Mouse (Mus musculus) forebrain, embryonic 12.5 days (tissue): Measurements from ENCODE around the gene Gm47959. TPM values are rescaled to one million over a fixed set of nuclear protein-coding genes. Genes with fewer than 3 reads are reported as not detected.
"Not testable (repeated sequence)": the region's sequence is repeated elsewhere in the genome, so short reads cannot be mapped to it uniquely, and the experiment has no call there.

Experiments
- ATAC-seq: fragments of 200-750 bp; cut with Nextera tagmentation; 2 replicates; pipeline ENCODE4 v1.8.0; 2017; ENCODE audit warnings: moderate TSS enrichment; ENCODE audit not compliant: low FRiP score
- H3K27ac ChIP-seq: fragments of 300-500 bp; sonication (generic); 2 replicates; pipeline ENCODE4 v1.5.1; 2016; ENCODE audit warnings: mild to moderate bottlenecking
- H3K27me3 ChIP-seq: fragments of 300-500 bp; sonication (generic); 2 replicates; pipeline ENCODE4 v1.6.1; 2016; ENCODE audit warnings: mild to moderate bottlenecking
- H3K36me3 ChIP-seq: fragments of 300-500 bp; sonication (generic); replicated peaks from 2 replicates; pipeline ENCODE4 v1.6.1; 2016; ENCODE audit warnings: mild to moderate bottlenecking
- H3K4me1 ChIP-seq: fragments of 300-500 bp; sonication (generic); 2 replicates; pipeline ENCODE4 v1.6.1; 2016
- H3K4me2 ChIP-seq: fragments of 300-500 bp; sonication (generic); 2 replicates; pipeline ENCODE4 v1.6.1; 2016; ENCODE audit warnings: mild to moderate bottlenecking, moderate library complexity
- H3K4me3 ChIP-seq: fragments of 300-500 bp; sonication (generic); replicated peaks from 2 replicates; pipeline ENCODE4 v1.5.1; 2016; ENCODE audit warnings: mild to moderate bottlenecking
- H3K9ac ChIP-seq: fragments of 300-500 bp; sonication (generic); 2 replicates; pipeline ENCODE4 v1.6.1; 2016; ENCODE audit warnings: mild to moderate bottlenecking
- H3K9me3 ChIP-seq: fragments of 300-500 bp; sonication (generic); 2 replicates; pipeline ENCODE4 v1.6.1; 2016
- WGBS: fragments of 180-500 bp; shearing (Covaris S2); methylation state at CpG from one replicate; pipeline ENCODE4 v1.1.7; 2016; 5-methylcytosine and 5-hydroxymethylcytosine counted together
- polyA plus RNA-seq: library from polyadenylated mRNA; unstranded; fragments of >200 nt; fragmentation: Nextera tagmentation; extraction: Ambion mirVana; gene quantifications from 2 replicates; pipeline ENCODE4 v1.2.1, GENCODE M21; 2016

Gm47959 gene
- polyA plus RNA-seq = not detected in 2 replicates

DNA sequence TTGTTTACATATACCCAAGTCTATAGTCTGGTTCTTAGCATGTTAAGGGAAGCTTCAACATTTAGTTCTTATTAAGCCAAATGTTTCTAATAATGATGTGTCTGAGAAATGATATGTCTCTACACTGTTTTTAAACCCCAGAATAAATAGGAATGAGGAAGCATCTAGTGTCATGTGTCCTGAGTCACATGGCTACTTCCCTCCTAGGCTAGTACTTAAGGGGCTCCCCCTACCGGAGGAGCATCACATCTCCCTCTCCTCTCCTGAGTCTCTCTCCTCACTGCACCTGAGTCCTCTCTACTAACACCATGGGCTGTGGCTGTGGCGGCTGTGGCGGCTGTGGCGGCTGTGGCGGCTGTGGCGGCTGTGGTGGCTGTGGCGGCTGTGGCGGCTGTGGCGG is at the start of gene Gm47959:
Gene Gm47959 (plus strand): TSS at position 243 of the 400 bp plus-strand sequence.
- not testable (repeated sequence) for H3K4me3 ChIP-seq, H3K9ac ChIP-seq, ATAC-seq, H3K27me3 ChIP-seq, H3K27ac ChIP-seq, H3K4me1 ChIP-seq, H3K9me3 ChIP-seq, H3K4me2 ChIP-seq, H3K36me3 ChIP-seq
- 97% methylated on average over 9 of the region's 9 CpGs for whole genome bisulfite sequencing

DNA sequence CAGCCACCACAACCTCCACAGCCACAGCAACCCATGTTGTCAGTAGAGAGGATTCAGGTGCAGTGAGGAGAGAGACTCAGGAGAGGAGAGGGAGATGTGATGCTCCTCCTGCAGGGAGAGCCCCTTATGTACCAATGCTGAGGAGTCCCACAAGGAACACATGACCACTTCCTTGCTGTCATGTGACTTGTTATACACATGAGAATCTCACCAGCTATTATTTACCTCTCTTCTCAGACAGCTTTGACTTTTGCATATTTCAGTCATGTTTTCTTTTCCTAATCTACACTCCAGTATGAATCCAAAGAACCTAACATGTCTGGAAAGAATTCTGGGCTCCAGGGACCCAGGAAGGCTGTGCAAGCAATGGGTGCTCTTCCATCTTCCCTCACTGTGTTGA is 44.4 kb upstream of the Gm47959 start, which contains the start of gene Gm7544:
Gene Gm7544 (minus strand): TSS at position 101 of the 400 bp plus-strand sequence.
- not testable (repeated sequence) for H3K4me1 ChIP-seq, H3K4me3 ChIP-seq, H3K27ac ChIP-seq, H3K27me3 ChIP-seq, H3K9ac ChIP-seq, ATAC-seq, H3K4me2 ChIP-seq, H3K9me3 ChIP-seq, H3K36me3 ChIP-seq

DNA sequence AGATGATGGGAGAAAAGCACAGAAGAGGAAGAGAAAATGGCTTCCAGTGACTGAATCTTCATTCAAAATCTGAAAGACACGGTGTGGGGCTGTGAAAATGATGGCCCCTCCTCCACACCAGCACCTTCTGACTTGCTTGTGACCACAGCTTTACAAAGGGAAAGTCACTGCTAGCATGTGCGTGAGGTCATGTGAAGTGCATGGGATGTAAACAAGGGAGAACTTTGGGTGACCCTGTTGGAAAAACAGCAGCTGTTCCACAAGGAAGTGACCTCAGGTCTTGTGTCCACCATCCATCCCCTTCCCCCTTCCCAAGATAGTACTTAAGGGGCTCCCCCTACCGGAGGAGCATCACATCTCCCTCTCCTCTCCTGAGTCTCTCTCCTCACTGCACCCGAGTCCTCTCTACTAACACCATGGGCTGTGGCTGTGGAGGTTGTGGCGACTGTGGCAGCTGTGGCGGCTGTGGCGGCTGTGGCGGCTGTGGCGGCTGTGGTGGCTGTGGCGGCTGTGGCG is 40.4 kb upstream of the Gm47959 start, which contains the start of gene Gm47955:
Gene Gm47955 (plus strand): TSS at position 417 of the 516 bp plus-strand sequence.
- Histone ChIP-seq H3K27me3 (no peaks in the 10 kb centered on the region), H3K4me2 (no peak within 1 kb of the TSS), H3K27ac (no peak within 1 kb of the TSS), H3K4me3 (no peak within 1 kb of the TSS), H3K9me3 (no peaks in the 10 kb centered on the region), H3K9ac (no peak within 1 kb of the TSS), H3K4me1 (no peaks in the 10 kb centered on the region), H3K36me3 (no peaks in the 10 kb centered on the region)
- ATAC-seq = no peak
- 92% methylated on average over 11 of the region's 11 CpGs for WGBS

DNA sequence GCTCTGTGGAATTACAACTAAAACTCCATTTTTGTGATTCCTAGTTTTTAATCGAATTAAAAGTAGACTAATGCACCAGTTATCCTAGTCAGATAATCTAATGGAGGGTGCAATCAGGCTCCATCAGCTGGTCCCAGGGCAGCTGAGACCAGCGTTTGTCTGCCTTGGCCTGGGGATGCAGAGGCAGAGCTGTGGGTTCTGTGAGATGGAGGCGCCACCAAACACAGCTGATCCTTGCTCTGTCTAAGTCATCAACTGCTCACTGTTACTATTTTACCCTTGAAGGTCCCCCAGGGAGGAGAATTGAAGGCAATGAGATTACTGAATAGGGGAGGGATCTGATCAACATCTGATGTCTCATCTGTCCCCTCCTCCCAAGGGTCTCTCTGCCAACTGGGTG is 33.9 kb upstream of the Gm47959 start:
- ATAC-seq = no peak
- Histone ChIP-seq H3K27me3 (no peaks in the 10 kb centered on the region), H3K9ac (no peak overlapping the region), H3K36me3 (no peaks in the 10 kb centered on the region), H3K4me2 (no peak overlapping the region), H3K4me1 (no peaks in the 10 kb centered on the region), H3K27ac (no peak overlapping the region), H3K4me3 (no peak overlapping the region), H3K9me3 (no peaks in the 10 kb centered on the region)
- 79% methylated on average over 3 of the region's 3 CpGs for WGBS

DNA sequence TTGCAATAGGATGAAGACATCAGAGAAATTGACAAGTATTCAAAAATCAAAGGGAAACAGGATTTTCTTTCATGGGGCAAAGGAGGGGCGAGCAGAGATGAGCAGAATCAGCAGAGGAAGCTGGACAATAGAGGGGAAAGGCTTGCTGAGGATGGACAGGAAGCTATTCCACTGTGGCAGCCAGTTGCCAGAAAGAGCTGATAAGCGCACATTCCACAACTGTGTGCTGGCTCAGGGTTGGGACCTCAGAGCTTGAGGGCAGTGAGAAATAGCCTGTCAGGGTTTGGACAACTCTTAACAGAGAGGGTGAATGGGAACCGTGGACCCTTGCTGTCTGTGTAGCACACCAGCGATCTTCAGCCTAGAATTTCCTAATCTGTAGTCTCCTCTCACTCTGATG is 28.3 kb upstream of the Gm47959 start:
- no peak for ATAC-seq
- H3K4me3 ChIP-seq = no peak overlapping the region
- 69% methylated on average over 4 of the region's 4 CpGs for WGBS
- no peaks in the 10 kb centered on the region for H3K9me3 ChIP-seq
- no peaks in the 10 kb centered on the region for H3K27me3 ChIP-seq
- no peak overlapping the region for H3K9ac ChIP-seq
- no peak overlapping the region for H3K4me2 ChIP-seq
- no peaks in the 10 kb centered on the region for H3K4me1 ChIP-seq
- no peaks in the 10 kb centered on the region for H3K36me3 ChIP-seq
- H3K27ac ChIP-seq = no peak overlapping the region

DNA sequence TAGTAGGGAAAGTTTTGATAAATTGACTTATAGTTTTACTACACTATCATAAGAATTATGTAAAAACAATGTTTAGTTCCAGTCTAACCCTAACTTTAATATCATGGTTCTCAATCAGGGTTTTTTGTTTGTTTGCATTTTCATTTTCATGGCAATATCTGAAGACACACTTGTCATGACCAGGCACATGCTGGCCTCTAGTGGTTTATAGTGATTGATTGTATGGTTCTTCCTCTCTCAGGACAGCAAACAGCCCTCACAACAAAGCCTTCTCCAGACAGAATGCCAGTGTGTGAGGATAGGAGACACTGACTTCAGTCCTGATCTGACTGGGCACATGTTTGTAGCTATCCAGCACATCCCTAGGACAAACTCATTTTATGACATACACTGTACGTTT is 27.1 kb upstream of the Gm47959 start:
- Histone ChIP-seq H3K36me3 (no peaks in the 10 kb centered on the region), H3K27me3 (no peaks in the 10 kb centered on the region), H3K9me3 (no peaks in the 10 kb centered on the region), H3K4me1 (no peaks in the 10 kb centered on the region), H3K27ac (no peak overlapping the region), H3K9ac (no peak overlapping the region), H3K4me2 (no peak overlapping the region), H3K4me3 (no peak overlapping the region)
- WGBS = 94% methylated on average over 1 of the region's 1 CpGs
- ATAC-seq = no peak

DNA sequence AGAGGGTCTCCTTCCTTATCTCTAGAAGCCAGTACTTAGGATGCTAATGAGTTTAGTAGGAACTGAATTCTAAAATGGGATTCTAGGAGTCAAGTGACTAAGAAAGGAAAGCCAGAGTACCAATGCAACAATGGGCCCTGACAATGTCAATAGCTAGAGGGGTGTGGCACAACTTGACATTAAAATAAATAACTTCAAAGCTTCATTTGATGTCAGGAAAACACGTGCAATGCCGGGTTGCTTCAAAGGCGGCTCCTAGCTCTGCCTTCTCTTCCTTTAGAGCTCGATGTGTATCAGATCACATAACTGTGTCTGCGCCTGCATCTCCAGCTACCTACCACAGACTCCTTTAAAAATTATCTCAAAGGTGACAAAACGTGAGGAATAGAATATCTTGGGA is 26.4 kb upstream of the Gm47959 start:
- no peaks in the 10 kb centered on the region for H3K36me3 ChIP-seq
- no peak overlapping the region for H3K27ac ChIP-seq
- H3K4me1 ChIP-seq = no peaks in the 10 kb centered on the region
- H3K9ac ChIP-seq = no peak overlapping the region
- H3K9me3 ChIP-seq = no peaks in the 10 kb centered on the region
- 83% methylated on average over 6 of the region's 6 CpGs for WGBS
- no peaks in the 10 kb centered on the region for H3K27me3 ChIP-seq
- H3K4me2 ChIP-seq = no peak overlapping the region
- no peak overlapping the region for H3K4me3 ChIP-seq
- no peak for ATAC-seq

DNA sequence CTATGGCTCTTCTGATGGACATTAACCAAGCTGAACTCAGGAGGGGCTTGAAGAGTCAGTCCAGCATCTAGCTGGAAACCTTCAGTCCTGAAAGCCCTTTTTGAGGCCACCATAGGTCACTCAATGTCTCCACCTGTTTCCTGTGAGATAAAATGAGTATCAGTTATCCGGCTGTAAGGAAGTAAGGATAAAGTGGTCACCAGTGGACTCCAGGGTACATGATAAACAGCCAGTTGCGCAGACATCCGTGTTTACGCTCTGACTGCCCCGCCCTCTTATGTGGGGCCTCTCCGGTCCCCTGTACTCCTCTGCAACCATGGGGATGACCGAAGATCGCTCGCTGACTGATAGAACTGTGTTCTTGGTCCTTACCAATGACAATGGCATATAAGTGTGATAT is 26.0 kb upstream of the Gm47959 start:
- no peaks in the 10 kb centered on the region for H3K9me3 ChIP-seq
- WGBS = 90% methylated on average over 9 of the region's 9 CpGs
- no peak overlapping the region for H3K9ac ChIP-seq
- no peak overlapping the region for H3K4me2 ChIP-seq
- H3K27me3 ChIP-seq = no peaks in the 10 kb centered on the region
- H3K27ac ChIP-seq = no peak overlapping the region
- no peak overlapping the region for H3K4me3 ChIP-seq
- ATAC-seq = no peak
- no peaks in the 10 kb centered on the region for H3K36me3 ChIP-seq
- no peaks in the 10 kb centered on the region for H3K4me1 ChIP-seq

DNA sequence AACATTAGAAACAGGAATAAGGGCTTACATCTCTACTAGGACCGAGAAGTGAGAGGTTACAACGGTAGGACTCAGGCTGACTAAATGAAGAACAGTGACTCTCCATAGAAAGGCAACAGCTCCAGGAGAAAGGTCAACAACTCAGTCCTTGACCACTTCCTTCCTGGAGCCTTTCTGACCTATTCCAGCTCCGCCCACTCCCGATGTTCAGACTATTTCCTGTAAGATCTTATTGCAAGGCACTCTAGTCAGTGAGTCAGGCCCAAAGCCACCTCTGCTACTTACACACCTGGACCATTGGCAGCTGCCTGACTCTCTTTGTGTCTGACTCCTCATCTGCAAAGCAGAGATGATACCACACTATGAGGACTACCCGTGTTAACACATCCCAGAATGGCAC is 24.6 kb upstream of the Gm47959 start:
- no peaks in the 10 kb centered on the region for H3K27me3 ChIP-seq
- H3K4me1 ChIP-seq = no peaks in the 10 kb centered on the region
- H3K4me3 ChIP-seq = no peak overlapping the region
- H3K4me2 ChIP-seq = no peak overlapping the region
- ATAC-seq = no peak
- no peaks in the 10 kb centered on the region for H3K36me3 ChIP-seq
- no peak overlapping the region for H3K27ac ChIP-seq
- 83% methylated on average over 5 of the region's 5 CpGs for WGBS
- no peak overlapping the region for H3K9ac ChIP-seq
- no peaks in the 10 kb centered on the region for H3K9me3 ChIP-seq

DNA sequence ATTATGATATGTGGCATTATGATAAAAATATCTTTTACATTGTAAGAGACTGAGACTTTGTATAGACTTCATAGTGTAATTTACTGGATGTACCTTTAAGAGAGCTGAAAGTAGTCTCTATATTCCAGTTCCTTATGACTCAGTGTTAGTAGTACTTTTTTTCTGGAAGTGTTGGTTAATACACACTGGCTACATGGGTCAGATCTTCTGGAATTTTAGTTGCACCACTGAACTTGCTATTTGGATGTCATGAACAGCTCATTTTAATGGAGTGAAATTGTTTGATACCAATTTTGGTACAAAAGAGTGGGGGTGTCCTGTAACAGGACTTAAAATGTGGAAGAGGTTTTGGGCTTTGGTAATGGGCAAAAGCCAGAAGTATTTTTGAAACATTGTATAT is 22.5 kb upstream of the Gm47959 start:
- H3K9ac ChIP-seq = no peak overlapping the region
- H3K27ac ChIP-seq = no peak overlapping the region
- H3K36me3 ChIP-seq = no peaks in the 10 kb centered on the region
- no peak overlapping the region for H3K4me3 ChIP-seq
- H3K9me3 ChIP-seq = no peaks in the 10 kb centered on the region
- no peaks in the 10 kb centered on the region for H3K27me3 ChIP-seq
- no peaks in the 10 kb centered on the region for H3K4me1 ChIP-seq
- ATAC-seq = no peak
- H3K4me2 ChIP-seq = no peak overlapping the region

DNA sequence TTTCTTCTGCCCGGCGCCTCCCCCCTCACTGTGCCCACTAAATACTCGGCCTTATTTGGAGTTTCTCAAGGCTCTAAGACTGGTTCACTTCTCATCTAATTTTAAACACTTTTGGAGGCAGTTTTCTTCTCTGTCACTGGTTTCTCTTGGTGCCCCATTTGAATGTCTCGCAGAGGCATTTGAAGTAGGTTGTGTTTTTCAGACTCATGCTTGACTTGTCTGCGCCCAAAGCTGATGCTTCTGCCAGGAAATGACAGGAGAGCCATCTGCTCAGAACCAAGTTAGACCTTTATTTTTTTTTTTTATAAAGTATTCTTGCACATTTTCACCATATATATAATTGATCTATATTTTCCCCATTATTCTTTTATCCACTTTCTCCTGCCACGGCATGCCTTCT is 13.6 kb upstream of the Gm47959 start:
- no peak for ATAC-seq
- no peaks in the 10 kb centered on the region for H3K27me3 ChIP-seq
- no peak overlapping the region for H3K4me2 ChIP-seq
- H3K4me1 ChIP-seq = no peaks in the 10 kb centered on the region
- 91% methylated on average over 6 of the region's 6 CpGs for WGBS
- H3K36me3 ChIP-seq = no peaks in the 10 kb centered on the region
- no peak overlapping the region for H3K27ac ChIP-seq
- H3K4me3 ChIP-seq = no peak overlapping the region
- H3K9me3 ChIP-seq = 0 out of 2 replicates have a peak, but pooled peaks cover 7% of the 10 kb centered on the region
- no peak overlapping the region for H3K9ac ChIP-seq

DNA sequence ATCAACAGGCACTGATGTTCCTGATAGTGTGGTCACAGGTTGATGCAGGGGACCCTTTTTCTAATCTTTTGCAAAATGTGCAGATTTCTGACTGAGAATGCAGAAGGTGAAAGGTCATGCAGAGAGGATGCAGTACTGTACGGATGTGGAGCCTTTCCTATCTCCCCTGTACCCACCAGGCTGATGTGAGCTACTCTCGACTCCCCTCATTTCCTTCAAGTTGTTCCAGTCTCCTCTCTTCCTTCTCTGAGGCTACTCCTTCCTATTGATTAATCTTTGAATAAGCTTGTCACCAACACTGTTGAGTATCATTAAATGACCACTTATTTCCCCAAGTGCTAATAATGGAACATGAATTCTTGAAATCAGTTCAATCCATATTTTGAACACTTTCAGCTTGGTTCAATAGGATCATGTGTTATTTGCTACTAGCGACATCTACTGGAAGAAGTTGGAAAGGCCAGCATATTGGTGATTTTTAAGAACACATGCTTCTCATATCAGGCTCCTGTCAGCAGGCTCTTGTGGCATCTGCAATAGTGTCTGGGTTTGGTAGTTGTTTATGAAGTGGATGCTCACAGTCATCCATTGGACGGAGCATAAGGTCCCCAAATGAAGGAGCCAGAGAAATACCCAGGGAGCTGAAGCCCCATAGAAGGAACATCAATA is 12.7 kb upstream of the Gm47959 start:
- Histone ChIP-seq H3K36me3 (no peaks in the 10 kb centered on the region), H3K27ac (no peak overlapping the region), H3K4me2 (no peak overlapping the region), H3K9ac (no peak overlapping the region), H3K27me3 (no peaks in the 10 kb centered on the region), H3K9me3 (0 out of 2 replicates have a peak, but pooled peaks cover 7% of the 10 kb centered on the region), H3K4me1 (no peaks in the 10 kb centered on the region), H3K4me3 (no peak overlapping the region)
- WGBS = 44% methylated on average over 4 of the region's 4 CpGs
- ATAC-seq = peak; percentile 53

DNA sequence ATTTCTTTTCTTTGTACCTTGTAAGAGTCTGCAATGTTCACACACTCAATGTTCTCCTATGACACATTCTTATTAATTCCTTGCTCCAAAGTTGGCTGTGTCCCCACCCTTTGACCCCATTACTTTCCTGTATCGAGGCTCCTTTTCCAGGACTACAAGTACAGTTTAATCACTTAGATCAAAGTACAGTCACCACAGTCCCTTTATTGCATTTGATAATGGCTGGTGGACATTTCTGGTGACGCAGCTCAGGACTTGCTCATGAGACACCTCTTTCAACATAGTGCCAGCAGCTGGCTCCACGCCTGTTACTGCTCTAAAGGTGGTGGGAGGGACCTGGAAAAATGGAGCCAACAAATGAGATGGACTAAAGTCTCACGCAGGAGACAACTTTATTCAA is 9.3 kb upstream of the Gm47959 start:
- Histone ChIP-seq H3K4me3 (no peak overlapping the region), H3K4me1 (no peaks in the 10 kb centered on the region), H3K9ac (no peak overlapping the region), H3K9me3 (no peaks in the 10 kb centered on the region), H3K27me3 (no peaks in the 10 kb centered on the region), H3K4me2 (no peak overlapping the region), H3K36me3 (no peaks in the 10 kb centered on the region), H3K27ac (no peak overlapping the region)
- ATAC-seq = no peak
- 79% methylated on average over 4 of the region's 4 CpGs for WGBS
